Mouse (Mus musculus): ENCODE measurements at regions not wholly inside any gene's neighbourhood (a gene's known extent, or its start where the extent isn't known, plus 50 kb on each side); places are given as distances from the start of the nearest gene placed in this dataset.

GRCm38 (mm10) chr1:168008216-168008615 lies 319.2 kb downstream of the Lmx1a start:
- no peak for DNase-seq (ENCODE audit: low read depth)

GRCm38 (mm10) chr1:168010416-168010815 lies 321.4 kb downstream of the Lmx1a start:
- no peak for DNase-seq (ENCODE audit: low read depth)

GRCm38 (mm10) chr1:168012069-168012468 lies 323.0 kb downstream of the Lmx1a start:
- DNase-seq (ENCODE audit: low read depth), result no peak

GRCm38 (mm10) chr1:168012611-168013010 lies 323.6 kb downstream of the Lmx1a start:
- no peak for DNase-seq (ENCODE audit: low read depth)

GRCm38 (mm10) chr1:168016375-168016890 lies 327.4 kb downstream of the Lmx1a start:
- DNase-seq (ENCODE audit: low read depth), result no peak

- DNase-seq (ENCODE audit: low read depth), result no peak
Measured at GRCm38 (mm10) chr1:168026481-168026880, 337.4 kb downstream of the Lmx1a start.

GRCm38 (mm10) chr1:168044765-168045164 lies 355.7 kb downstream of the Lmx1a start:
- no peak for DNase-seq (ENCODE audit: low read depth)

- no peak for DNase-seq (ENCODE audit: low read depth)
Measured at GRCm38 (mm10) chr1:168046347-168046746, 357.3 kb downstream of the Lmx1a start.

GRCm38 (mm10) chr1:168046749-168047148 lies 357.7 kb downstream of the Lmx1a start:
- no peak for DNase-seq (ENCODE audit: low read depth)

- no peak for DNase-seq (ENCODE audit: low read depth)
Measured at GRCm38 (mm10) chr1:168049965-168050364, 360.9 kb downstream of the Lmx1a start.

- DNase-seq (ENCODE audit: low read depth), result no peak
Measured at GRCm38 (mm10) chr1:168056479-168056878, 367.4 kb downstream of the Lmx1a start.

GRCm38 (mm10) chr1:168057479-168057878 lies 368.4 kb downstream of the Lmx1a start:
- no peak for DNase-seq (ENCODE audit: low read depth)

GRCm38 (mm10) chr1:168058769-168059168 lies 369.7 kb downstream of the Lmx1a start:
- DNase-seq (ENCODE audit: low read depth), result no peak

GRCm38 (mm10) chr1:168064065-168064664 lies 367.9 kb downstream of the Pbx1 start:
- DNase-seq (ENCODE audit: low read depth), result no peak

GRCm38 (mm10) chr1:168065598-168066041 lies 366.4 kb downstream of the Pbx1 start:
- DNase-seq (ENCODE audit: low read depth), result no peak

GRCm38 (mm10) chr1:168066810-168067209 lies 365.3 kb downstream of the Pbx1 start:
- no peak for DNase-seq (ENCODE audit: low read depth)

- no peak for DNase-seq (ENCODE audit: low read depth)
Measured at GRCm38 (mm10) chr1:168068003-168068919, 363.8 kb downstream of the Pbx1 start.

- no peak for DNase-seq (ENCODE audit: low read depth)
Measured at GRCm38 (mm10) chr1:168068920-168069590, 363.0 kb downstream of the Pbx1 start.
